Mouse (Mus musculus): Measurements from ENCODE around the gene Ddi2. TPM values are rescaled to one million over a fixed set of nuclear protein-coding genes. Genes with fewer than 3 reads are reported as not detected.

Gene Ddi2
- total RNA-seq, 2 experiments from 2014 or later: 31.1 to 31.9 TPM

Other genes starting within 250 kb of the Ddi2 start
- gene Spen, start 184.8 kb downstream of the Ddi2 start, total RNA-seq (2021): 10 to 100 TPM; 62.9 to 64.5 TPM
- gene Fblim1, start 117.3 kb downstream of the Ddi2 start, total RNA-seq (2021): 1 to 10 TPM; 4.6 to 5.0 TPM
- gene Tmem82, start 104.8 kb downstream of the Ddi2 start, total RNA-seq (2021): under 1 TPM; 0.69 to 0.98 TPM
- 1 to 10 TPM; 2.4 TPM for gene Slc25a34, start 99.6 kb downstream of the Ddi2 start, total RNA-seq (2021)
- gene Plekhm2, start 58.5 kb downstream of the Ddi2 start, total RNA-seq (2021): 10 to 100 TPM; 55.8 to 57.4 TPM
- gene Rsc1a1, start 37.8 kb downstream of the Ddi2 start, total RNA-seq (2021): 1 to 10 TPM in 1 of 2 experiments, under 1 TPM in 1; 0.87 to 1.6 TPM
- not detected for gene Agmat, start 23.3 kb upstream of the Ddi2 start, total RNA-seq (2021)
- 10 to 100 TPM; 24.9 to 28.5 TPM for gene Dnajc16, start 67.5 kb upstream of the Ddi2 start, total RNA-seq (2021)
- gene Casp9, start 70.2 kb upstream of the Ddi2 start, total RNA-seq (2021): 10 to 100 TPM; 21.7 to 22.7 TPM
- gene Cela2a, start 102.7 kb upstream of the Ddi2 start, total RNA-seq (2021): not detected
- gene Ctrc, start 122.9 kb upstream of the Ddi2 start, total RNA-seq (2021): not detected
- gene Efhd2, start 151.5 kb upstream of the Ddi2 start, total RNA-seq (2021): 10 to 100 TPM; 43.8 to 46.9 TPM